Mouse (Mus musculus): ENCODE data around the gene Dus1l.

DNA sequence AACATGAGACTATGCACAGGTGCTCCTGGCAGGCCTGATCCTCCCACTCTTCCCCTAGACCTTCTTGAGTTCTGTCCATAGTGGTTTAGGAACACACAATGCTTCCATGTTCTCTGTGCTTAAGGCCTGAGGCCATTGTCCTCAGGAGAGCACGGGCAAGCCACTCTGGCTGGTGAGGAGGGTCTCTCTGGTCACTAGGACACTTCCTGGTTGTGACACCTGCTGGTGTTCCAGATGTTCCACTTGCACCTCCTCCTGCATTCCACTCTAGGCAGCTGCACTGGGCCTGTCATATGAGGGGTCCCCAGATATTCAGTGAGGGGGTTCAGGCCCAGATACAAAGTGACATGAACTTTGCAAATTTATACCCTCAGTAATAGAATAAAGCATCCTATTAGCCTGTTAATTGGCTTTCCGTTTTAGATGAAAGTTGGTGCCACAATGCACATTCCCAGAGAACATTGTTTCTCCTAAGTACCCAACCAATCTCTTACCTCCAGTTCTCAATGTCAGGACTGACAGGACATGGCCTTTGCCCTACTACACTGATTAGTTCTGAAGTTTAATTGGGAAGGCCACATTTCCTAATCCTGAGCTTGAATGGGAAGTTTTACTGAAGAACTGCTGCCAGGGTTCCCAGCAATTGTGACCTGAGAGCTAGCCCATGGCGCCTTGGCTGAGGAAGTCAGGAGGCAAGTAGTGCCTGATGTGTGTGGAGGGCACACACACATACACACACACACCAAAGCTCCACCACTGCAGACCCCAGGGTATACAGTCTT, 35.6 kb upstream of the Dus1l start:
- TF ChIP-seq CTCF (conservative IDR thresholded peaks at IDR 0.05; ENCODE audit: low read length) (no peak), NANOG (IDR thresholded peaks at IDR 0.05; ENCODE audit: borderline replicate concordance, low read length) (no peak), POU5F1 (IDR thresholded peaks at IDR 0.05; ENCODE audit: borderline replicate concordance, low read length) (no peak)

All from E14TG2a.4 (cell line).